Mouse (Mus musculus) right cerebral cortex, postnatal 14 days (tissue): ENCODE data around the gene H6pd.

Experiments
- DNase-seq: peaks from one replicate; pipeline ENCODE4 v3.0.0; 2022

The H6pd gene

DNA sequence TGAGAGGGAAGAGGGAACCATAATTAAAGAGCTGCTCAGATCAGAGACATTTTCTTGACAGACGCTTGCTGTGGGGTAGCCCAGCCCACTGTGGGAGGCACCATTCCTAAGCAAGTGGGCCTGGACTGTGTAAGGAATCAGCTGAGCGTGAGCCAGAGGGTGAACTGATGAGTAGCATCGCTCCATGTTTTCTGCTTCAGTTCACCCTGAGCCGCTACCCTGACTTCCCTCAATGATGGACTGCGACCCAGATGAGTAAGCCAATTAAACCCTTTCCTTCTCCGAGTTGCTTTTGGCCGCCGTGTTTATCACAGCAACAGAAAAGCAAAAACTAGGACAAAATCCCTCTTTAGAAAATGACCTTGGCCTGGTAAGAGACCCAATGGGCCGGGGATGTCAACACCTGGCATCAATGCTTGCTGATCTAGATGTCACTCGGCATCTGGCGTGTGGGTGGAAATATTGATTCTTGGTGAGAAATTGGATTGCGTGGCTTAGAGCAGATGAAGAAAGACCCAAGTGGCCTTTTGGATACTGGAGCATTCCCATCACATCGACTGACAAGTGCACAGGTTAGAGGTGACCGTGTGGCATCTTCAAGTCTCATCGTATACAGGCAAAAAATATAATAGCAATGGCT is 11.0 kb upstream of the H6pd start:
- DNase-seq = no peak

DNA sequence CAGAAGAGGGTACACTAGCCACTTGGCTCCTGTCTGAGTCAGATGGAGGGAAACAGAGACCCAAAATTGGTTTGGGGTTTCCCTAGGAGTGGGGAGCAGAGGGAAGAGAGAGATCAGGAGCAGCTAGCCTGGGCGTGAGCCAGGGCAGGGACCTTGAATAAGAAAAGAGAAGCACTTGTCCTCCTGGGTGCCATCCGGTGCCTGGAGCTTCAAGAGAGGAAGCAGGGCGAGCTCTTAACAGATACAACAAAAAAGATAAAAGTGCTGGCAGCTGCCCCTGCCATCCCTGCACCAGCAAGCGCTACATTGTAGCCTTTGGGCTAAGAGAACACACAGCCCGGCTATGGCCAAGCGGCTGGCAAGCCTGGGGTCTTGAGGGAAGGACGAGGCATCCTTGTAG is 6.6 kb upstream of the H6pd start:
- no peak for DNase-seq

DNA sequence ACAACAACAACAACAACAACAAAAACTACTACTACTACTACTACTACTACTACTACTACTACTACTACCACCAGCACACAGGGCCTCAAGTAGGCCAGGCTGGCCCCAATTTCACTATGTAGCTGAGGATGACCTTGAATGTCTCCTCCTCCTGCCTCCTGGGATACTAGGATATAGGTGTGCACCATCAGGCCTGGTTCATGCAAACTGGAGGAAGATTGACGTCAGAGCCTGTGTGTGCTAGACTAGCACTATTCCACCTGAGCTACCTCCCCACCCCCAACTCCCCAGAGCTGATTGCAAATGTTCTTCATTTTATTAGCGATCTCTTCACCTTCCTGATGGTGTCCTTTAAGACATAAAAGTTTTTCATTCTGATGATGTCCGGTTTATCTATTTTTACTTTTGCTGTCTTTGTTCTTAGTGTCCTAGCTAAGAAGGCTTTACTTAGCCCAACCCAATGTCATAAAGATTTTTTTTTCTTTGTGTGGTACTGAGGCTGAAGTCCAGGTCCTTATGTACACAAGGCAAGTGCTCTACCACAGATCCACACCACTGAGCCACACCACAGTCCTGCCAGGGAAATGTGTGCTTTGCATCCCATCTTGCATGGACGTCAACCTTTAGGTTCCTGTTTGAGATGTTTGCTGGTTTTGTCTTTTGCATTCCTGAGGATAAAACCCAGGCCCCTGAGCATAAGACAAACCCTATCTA is 5.7 kb upstream of the H6pd start:
- DNase-seq = no peak

DNA sequence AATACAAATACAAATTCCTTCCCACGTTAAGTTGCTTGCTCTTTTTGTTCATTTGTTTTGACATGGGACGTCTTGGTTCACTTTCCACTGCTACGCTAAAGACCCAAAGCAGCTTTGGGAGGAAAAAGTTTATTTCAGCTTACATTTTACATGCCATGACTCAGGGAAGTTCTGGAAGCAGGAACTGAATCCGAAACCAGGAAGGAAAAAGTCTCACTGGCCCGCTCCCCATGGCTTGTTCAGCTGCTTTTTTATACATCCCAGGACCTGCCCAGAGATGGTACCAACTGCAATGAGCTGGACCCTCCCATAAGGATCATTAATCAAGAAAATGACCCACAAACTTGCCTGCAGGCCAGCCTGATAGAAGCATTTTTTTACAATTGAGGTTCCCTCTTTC is 5.0 kb upstream of the H6pd start:
- DNase-seq = no peak

DNA sequence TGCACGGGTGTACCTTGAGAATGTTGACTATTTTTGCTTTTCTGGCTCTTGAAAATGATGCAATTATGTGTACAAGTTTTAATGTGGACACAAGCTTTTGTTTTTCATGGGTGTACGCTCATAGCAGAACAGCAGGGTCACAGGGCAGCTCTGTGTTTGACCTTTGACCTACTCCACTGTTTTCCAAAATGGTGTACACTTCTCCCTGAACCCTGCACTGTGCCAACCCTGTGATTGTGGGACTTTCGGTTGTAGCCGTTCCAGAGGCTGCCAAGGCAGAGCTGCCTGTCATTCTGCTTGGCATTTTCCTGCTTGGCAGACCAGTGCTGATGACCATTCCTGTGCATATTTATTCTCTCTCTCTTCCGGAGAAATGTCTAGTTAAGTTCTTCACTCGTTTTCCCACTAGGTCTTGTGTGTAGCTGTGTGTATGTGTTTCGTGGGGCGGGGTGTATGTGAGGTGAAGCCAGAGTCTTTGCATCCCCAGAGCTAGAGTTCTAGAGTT is 4.4 kb upstream of the H6pd start:
- DNase-seq = no peak

DNA sequence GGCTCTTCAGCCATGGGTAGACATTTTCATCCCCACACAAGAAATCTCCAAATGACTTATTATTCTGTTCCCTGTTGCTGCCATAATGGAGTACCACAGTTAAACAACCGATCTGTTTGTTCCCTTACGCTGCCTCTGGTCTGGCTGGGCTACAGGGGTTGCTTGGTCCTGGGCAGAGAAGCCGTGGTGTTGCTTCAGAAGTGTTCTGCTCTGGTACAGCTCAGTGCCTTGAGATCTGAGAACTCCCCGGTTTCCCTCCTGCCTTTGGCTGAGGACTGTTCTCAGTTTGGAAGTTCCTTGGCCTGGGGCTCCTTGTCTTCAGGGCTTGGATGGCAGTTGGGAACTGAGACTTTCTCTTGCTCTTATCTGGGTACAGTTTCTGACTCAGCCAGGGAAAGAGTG is 3.5 kb upstream of the H6pd start:
- no peak for DNase-seq

DNA sequence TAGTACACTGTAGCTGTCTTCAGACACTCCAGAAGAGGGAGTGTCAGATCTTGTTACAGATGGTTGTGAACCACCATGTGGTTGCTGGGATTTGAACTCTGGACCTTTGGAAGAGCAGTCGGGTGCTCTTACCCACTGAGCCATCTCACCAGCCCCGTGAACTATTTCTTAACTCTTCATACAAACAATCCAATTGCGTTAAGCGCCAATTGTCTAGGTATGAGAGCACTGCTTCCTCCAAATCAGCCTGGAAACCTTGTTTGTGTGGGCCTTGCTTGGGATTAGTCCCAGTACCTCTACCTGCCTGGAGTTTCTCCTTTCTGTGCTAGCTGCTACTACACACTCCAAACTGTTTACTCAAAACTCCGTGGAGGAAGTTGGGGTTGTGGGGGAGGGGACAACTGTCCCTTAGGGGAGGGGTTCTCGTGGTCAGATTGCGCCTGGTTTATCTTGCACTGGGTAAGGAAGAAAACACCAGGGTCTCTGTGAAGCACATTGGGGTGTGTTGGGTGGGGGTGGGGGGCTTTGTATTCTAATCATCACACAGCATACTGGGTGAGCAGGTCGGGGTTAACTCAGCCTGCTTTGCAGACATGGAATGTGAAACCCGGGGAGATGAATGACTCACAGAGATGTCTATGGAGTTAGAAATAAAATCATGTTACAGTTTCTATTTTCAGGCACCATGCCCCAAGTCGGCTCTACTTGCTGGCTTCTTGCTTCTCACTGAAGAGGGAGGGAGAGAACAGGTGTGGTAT is 2.9 kb upstream of the H6pd start:
- no peak for DNase-seq

DNA sequence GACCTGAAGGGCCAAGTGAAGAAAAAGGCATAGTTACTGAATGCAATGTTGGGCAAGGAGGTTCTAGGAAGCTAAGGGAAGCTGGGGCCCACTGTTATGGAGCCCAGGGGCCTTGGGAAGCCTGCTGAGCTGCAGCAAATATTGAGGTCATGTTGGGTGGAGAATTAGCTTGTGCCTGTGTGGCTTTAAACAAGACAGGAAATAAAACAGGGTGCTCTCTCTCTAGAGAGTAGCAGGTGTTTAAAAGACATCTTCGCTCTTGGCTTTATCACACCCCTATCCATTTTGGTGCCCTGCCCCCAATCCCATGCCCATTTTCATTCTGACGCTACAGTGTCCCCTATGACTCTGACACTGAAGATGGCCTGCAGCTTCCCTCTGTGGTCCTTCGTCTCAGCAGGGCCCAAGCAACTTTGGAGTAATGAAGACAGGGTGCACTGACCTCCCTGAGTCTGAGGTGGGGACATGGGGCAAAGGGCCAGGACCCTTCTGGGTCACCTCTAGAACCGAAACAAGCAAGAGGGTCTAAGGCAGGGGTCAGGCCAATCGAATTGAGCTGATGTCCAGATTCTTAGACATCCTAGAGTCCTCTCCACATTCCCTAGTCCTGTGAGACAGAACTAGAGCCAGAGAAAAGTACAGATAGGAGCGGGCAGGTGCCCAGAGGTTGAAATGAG is 1.4 kb upstream of the H6pd start:
- no peak for DNase-seq

DNA sequence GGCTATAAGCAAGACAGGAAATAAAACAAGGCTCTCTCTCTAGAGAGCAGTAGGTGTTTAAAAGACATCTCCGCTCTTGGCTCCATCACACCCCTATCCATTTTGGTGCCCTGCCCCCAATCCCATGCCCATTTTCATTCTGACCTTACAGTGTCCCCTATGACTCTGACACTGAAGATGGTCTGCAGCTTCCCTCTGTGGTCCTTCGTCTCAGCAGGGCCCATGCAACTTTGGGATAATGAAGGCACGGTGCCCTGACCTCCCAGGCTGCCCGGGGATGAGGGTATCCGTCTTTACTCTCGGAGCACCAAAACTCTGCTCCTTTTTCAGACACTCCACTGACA is 736 bp upstream of the H6pd start:
- DNase-seq = no peak

DNA sequence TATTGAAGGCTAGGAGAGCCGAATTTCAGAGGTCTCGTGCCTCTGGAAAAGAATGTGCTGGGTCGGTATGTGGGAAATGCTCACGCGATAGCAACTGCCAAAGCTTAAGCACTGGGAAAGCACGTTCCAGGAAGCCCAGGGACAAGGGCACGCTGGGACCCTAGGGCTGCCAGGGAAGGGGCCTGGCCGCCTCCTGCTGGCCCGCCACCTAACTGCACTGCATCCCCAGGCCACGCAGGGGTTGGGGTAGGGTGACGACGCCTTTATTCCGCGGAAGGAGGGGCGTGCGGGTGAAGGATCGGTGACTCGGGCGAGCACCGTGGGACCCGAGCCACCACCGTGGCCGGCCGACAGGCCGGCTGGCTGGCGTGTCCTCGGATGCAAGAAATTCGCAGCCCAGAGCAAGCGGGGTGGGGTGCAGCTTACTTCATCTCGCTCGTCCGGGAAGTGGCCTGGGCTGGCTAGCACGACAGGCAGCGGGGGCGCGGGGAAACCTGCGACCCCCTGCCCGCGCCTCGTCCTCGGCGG is 434 bp downstream of the H6pd start:
- DNase-seq = peak; percentile 62

DNA sequence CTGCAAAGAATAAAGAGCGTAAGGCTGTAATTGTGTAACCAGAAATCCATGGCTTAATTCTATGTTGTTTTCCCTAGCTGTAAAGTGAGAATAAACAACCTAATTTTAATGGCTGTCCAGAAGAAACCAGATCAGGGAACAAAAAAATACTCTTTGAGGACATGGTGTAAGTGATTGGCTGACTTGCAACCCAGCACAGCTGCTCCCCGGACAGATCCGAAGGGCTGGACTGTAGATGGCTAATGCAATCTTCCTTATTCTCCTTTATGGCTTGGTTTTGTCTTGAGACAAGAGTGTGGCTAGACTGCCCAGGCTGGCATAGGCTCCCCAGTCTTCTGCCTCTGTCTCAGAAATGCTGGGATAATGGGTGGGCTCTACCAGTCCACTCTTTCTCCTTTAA is 1.4 kb downstream of the H6pd start:
- no peak for DNase-seq

DNA sequence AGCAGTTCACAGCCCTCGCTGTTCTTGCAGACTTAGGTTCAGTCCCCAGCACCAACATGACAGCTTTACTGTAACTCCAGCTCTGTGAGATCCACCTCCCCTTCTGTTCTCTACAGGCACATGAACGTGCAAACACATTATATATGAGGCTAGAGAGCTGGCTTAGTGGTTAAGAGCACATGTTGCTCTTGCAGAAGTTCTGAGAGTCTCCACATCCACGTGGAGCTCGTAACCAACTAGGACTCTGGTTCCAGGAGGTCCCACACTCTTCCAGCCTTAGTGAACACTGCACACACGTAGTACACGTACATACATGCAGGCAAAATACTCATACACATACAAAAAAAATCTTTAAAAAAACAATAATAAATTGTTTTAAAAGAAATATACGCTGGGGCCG is 1.8 kb downstream of the H6pd start:
- no peak for DNase-seq

DNA sequence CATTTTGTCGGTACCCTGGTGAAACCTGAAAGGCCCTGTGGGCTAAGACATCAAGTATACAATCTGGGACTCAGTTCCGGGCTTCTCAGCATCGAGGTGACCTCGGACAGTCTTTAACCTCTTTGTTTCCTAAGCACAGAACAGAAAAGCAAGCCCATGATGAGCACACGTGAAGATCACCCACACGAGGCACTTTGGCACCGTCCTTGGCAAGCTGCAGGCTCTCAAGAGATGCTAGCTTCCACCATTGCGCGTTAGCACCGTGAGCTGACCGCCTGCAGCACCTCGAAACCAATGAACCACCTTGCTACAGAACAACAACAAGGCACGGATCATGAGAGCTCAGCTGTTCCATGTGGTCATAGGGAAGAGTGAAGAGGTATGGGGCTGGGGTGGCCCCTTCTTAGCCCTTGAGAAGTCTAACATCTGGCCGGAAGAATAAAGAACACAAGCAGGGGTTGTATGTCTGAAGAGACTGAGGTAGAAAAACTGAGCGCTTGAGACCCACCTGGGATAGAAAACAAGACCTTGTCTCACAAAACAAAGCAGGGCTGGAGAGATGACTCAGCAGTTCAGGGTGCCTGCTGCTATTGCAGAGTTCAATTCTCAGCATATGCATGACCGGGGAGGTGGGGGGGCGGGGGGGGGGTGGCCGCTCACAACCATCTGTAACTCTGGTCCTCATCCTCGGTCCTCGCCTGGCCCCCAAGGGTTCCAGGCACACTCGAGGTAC is 2.5 kb downstream of the H6pd start:
- no peak for DNase-seq

DNA sequence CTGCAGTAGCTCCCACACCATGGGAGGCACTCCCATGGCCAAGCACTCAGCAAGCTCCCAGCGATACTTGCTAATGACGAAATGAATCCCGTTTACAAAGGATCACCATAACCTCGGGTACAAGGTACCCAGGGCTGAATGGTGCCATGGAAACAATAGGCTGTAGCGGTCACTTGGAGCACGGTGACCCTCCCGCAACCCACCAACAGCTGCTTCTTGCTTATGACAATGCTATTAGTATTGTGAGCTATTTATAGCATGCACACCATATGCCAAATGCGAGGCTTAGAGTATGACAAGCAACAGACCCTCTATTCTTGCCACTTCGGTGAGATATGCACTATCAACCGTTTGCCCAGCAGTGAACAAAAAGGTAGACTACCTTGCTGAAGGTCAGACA is 3.6 kb downstream of the H6pd start:
- no peak for DNase-seq

DNA sequence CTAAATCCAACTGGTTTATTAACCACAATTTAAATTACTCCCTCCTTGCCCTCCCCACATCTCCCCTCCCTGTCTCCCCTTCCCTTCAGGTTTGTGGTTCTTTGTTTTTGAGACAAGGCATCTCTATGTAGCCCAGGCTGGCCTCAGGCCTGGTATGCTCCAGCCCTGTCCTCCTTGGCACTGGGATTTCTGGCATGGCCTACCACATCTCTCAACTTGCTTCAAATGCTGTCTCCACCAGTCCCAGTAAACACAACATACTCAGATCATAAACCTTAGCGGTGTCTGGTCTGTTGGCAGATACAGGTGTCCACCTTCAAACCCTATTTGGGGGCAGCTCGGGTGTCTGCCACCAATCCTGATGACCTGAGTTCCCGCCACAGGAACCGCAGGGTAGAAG is 5.2 kb downstream of the H6pd start:
- DNase-seq = no peak

DNA sequence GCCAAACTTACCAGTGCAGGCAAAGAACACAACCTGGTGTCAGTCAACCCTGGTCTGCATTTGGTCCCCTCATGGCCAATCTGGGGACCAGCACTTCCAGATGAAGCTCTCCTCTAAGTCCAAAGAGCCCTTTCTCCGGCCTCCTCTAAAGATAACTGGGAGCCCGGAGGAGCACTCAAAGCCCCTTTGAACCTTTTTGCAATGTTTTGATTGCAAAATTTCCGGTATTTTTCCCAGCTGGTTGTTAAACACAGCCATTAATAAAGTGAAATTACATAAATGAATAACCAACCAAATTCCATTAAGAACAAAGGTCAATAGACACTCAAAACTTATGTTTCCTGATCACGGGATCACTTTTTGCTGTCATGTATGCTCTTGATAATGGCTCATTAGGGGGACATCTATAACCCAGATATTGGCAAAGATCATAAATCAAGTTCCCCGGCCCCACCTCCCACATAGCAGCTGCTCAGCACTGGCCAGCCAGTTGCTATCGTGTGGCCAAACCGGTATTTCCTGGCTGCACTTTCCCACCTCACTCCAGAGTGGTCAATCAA is 5.7 kb downstream of the H6pd start:
- DNase-seq = no peak

DNA sequence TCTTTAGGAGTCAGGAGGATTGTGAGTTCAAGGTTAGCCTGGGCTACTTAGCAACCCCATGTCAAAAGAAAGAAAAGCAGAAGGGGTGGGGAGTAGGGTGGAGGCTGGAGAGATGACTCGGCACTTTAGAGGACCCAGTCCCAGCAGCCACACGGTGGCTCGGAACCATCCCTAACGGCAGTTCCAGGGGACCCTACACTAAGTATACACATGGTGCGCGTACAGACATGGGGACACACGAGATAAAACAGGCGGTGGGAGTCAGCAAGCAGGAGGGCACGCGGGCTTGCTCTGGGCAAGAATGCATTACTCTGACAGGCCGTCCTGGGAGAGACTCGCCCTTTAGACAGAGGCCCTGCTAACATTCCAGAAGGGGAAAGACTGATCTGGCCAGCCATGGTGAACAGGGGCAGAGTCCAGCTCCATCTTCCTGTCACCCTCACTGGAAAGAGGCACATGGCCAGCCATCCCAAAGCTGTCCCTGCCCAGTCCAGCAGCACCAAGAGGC is 6.7 kb downstream of the H6pd start:
- DNase-seq = no peak

DNA sequence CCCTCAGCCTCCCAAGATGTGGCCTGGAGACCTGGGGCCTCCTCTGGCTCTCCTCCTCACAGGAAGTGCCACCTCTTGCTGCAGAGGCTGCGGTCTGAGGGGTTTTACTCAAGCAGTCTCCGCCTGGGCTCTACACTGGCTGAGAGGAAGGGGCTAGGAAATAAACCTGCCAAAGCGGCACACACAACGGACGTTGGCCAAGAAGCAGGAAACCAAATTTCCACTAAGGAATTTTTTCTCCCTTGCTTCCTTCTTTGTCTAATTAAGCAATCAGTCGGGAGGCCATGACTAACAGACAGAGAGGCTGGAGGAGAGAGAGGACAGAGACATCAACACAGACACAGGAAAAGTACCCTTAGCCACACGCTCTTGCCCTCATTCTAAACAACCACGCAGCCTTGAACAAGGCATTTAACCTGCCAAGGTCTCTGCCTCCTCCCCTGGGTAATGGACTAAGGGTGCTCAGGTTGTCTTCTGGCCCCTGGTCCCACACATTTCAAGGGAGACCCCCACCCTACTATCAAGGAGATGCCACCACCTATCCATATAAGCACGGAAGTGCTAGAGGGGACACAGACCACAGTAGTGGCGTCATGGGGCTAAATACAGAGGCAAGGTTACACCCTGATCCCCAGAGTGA is 7.5 kb downstream of the H6pd start:
- DNase-seq = no peak

DNA sequence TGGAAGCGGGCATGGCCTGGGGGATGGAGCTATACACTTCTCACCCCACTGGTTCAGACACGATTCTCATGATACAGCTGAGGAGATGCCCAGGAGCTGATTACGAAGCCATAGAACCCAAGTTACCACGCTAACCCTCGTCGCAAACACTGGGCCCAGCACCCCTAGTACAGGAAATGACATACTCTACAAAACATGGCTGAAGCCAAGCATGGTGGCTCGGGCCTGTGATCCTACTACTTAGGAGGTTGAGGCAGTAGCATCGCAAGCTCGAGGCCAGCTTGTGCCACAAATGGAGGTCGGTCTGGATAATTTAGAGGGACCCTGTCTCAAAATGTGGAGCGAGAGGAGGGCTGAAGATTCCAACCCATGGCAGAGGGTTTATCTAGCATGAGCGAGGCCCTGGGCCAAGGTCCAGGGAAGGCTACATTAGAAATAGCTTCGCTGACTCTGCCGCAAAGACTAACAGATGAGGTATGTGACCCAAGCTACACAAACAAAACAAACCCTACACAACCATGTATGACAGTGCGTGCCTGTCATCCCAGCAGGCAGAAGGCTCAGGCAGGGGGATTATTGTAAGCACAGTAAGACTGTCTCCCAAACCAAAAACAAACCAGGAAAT is 8.8 kb downstream of the H6pd start:
- no peak for DNase-seq

DNA sequence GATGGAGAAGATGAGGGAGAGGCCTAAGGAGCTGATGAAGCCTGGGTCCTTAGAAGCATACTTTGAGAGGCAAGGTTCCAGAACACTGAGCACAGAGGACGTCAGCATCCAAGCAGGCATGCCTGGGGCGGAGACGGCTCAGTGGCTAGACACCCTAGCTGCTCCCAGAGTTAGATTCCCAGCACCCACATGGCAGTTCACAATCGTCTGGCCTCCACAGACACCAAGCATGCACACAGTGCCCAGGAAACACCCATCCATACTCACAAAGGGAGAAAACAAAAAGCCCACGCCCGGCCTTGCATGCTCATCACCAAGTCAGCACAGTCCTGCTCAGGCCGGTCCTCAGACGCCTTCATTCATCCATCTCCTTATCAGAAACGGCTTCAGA is 9.3 kb downstream of the H6pd start:
- DNase-seq = no peak
